Mouse (Mus musculus) gastrocnemius, postnatal 25 days (tissue): ENCODE results near the gene Prim2. TPM values are rescaled to one million over a fixed set of nuclear protein-coding genes. Genes with fewer than 3 reads are reported as not detected.
"Not testable (repeated sequence)": the region's sequence is repeated elsewhere in the genome, so short reads cannot be mapped to it uniquely, and the experiment has no call there.

ENCODE experiments used
- DNase-seq: peaks from one replicate; pipeline ENCODE4 v3.0.0; 2022
- total RNA-seq, 2 experiments: library from RNA; stranded (reverse); gene quantifications; 1 replicate in 1 of 2; 2 replicates in 1 of 2; pipeline ENCODE4 v1.2.3; 2021

Gene Prim2
- total RNA-seq, 2 experiments from 2014 or later, result 1.3 to 1.8 TPM

- DNase-seq, result no peak
Observed at GRCm38 (mm10) chr1:33650875-33651274, 18.7 kb downstream of the Prim2 start.

GRCm38 (mm10) chr1:33649534-33650108 is 20.0 kb downstream of the Prim2 start:
- no peak for DNase-seq

DNA sequence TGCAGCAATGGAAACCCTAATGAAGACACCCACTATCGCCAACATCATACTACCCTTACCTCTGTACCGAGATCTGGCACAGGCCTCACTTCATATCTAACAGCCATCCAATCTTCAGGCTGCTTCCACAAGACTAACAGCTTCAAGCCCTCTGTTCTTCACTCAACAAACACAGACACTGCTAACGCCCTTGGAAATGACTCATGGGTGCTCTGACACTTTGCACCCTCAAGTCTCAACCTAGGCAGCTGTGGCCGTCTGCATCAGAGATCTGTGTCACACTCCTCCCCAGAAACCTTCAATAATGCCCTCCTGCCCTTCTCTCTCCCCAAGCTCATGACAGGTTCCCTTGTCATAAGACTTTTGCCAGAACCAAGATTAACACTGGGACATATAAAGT is 20.6 kb downstream of the Prim2 start:
- DNase-seq, result no peak

GRCm38 (mm10) chr1:33647661-33648060 is 21.9 kb downstream of the Prim2 start:
- no peak for DNase-seq

- DNase-seq, result no peak
Observed at GRCm38 (mm10) chr1:33647173-33647572, 22.4 kb downstream of the Prim2 start.

DNA sequence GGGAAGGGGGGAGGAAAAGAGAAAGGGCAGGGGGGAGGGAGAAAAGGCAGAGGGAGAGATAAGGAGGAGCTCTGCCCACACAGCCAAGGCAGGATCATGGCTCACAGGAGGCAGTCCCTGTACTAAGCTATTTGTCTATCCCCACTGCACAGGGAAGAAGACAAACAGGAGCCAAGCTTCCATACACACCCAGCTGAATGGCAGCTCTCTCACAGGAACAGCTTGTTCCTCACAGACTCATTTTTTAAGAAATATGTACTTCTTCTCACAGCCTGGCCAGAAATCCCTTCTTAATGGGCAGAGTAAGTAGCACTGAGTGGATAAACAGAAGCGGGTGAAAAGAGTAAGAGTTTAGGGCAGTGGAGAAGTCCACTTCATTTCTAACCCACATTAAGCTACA is 23.9 kb downstream of the Prim2 start:
- DNase-seq, result peak; percentile 39

- DNase-seq, result no peak
Observed at GRCm38 (mm10) chr1:33641139-33641538, 28.5 kb downstream of the Prim2 start.

DNA sequence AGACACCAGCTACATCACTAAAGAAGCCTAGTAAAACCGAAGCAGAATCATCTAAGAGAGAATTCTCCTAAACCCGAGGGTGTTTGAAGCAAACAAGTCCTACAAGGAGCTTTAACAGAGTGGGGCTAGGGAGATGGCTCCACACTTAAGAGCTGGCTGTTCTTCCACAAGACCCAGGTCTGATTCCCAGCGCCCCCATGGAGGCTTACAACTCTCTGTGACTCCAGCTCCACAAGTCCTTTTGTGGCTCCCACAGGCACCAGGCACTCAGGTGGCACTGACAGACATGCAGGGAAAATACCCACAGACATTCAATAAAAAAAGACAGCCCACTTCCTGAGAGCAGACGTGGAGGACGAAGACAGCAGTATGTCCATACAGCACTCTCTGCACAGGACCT is 29.5 kb downstream of the Prim2 start:
- DNase-seq, result no peak

DNA sequence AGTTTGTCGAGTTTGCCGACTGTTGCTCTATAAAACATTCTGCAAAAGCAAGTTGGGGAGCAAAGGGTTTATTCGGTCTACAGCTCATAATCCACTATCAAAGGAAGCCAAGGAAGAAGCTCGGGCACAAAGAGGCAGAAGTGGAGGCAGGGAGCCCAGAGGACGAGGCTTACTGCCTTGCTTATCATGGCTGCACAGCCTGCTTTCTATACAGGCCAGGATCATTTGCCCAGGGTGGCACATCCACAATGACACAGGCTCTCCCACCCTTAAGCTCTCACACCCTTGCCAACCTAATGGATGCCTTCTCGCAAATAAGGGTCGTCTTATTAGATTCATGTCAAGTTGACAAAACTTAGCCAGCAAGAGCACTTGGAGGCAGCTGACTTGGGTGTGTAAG is 30.4 kb downstream of the Prim2 start:
- no peak for DNase-seq

DNA sequence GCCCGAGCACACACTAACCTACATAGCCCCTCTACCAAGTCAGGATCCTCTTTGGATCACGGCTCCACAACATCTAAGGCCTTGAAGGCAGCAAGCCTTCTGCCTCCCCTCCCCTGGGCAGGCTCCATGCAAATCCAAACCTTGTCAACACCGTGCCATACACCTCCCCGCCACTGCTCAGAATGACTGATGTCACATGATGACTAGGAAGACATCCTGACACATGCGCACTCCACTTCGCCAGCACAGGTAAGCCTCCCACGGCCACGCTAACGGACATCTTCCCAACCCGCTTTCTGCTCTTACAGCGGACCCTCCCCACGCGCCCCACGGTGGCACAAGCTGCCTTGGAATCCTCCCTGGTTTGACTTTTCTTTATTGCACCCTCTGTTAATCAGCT is 31.8 kb downstream of the Prim2 start:
- no peak for DNase-seq

DNA sequence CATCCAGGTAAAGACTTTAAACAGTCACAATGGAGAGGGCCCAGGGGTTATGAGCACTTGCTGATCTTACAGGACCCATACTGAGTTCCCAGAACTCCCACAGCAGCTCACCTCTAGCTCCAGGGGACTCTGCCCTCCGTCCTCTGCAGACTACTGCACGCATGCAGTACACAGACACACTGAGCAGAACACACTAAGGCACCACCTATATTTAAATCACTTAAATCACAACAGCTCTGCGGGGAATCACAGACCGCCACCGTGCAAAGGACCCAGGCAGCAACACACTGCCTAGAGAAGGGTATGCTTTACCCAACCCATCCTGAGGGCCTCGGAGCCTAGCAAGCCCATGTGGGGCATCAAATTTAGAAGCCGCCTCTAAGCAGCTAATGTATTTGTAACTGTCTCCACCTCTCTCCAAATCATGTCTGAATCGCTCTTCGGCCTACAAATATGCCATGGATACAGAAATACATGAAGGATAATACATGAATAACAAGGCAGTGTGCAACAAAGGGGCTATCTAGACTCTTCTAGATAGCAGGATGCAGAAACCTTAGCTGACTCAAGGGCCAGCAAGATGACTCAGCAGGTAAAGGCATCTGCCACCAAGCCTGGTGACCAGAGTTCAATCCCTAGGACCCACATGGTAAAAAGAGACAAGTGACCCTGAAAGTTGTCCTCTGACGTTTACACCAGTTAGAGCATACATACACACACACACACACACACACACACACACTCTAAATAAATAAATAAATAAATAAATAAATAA is 33.0 kb downstream of the Prim2 start:
- DNase-seq, result no peak

- not testable (repeated sequence) for DNase-seq
Observed at GRCm38 (mm10) chr1:33631002-33631618, 38.5 kb downstream of the Prim2 start.

- no peak for DNase-seq
Observed at GRCm38 (mm10) chr1:33627803-33628202, 41.8 kb downstream of the Prim2 start.

DNA sequence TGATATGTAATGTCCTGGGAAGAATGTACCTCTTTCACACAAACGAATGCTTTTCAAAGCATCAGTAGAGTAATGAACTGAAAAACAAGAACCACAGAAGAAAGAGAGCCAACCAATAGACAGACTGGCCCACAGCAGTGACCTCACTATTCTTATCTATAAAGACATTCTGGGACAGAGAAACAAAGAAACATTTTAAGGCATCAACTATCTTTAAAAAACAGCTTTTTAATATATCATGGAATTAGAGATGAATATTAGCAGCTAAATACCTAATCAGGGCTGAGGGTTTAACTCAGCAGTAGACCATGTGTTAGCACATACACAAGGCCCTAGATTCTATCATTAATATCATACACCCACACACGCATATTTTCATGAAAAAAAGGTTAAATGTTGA is 42.5 kb downstream of the Prim2 start:
- DNase-seq, result no peak

DNA sequence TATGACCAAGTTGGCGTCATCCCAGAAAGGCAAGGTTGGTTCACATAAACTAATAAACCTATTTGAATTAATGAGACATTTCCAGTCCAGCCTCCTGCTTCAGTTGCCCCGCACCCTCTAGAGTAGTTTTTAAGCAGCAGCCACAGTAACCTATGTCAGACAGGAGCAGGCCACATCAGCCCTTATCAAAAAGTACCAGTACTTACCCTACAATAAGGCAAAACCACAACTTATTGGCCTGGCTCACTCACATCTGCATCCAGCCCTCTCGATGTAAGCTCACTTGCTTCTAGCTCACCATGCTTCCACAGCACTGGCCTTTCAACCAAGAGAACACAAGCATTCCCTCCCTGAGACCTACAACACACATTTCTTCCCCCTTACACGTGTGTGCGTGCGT is 44.7 kb downstream of the Prim2 start:
- no peak for DNase-seq

DNA sequence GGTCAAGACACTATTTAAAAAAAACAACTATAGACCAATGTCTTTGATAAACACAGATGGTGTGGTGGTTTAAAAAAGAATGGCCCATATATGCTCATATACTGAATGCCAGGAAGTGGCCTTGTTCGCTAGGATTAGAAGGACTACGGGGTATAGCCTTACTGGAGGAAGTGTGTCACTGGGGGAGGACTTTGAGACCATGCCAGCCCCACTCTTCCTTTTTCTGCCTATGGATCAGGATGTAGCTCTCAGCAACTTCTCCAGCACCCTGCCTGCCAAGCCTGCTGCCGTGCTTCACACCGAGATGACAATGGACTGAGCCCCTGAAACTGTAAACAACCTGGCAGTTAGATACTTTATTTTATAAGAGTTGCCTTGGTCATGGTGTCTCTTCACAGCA is 45.2 kb downstream of the Prim2 start:
- DNase-seq, result no peak

- no peak for DNase-seq
Observed at GRCm38 (mm10) chr1:33621791-33622190, 47.8 kb downstream of the Prim2 start.

DNA sequence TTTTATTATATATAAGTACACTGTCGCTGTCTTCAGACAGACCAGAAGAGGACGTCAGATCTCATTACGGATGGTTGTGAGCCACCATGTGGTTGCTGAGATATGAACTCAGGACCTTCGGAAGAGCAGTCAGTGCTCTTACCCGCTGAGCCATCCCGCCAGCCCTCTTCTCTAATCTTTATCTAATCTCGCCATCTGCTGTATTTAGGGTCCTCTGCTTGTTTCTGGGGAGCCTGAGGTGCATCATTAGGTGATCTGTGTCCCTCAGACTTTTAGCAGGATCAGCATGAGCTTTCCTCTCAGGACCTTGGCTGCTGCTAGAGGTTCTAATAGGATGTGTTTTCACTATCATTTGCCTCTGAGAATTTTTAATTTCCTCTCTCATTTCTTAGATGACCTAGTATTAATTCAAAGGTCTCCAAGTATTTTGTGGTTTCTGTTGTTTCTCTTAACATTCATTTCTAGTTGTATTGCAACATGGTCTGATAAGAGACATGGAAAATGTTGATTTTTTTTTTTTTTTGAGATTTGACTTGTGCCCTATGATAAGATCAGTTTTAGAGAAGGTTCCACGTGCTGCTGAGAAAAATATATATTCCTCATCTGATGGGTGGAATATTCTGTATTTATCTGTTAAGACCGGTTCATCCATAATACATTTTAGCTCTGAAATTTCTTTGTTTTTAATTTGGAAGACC is 49.4 kb downstream of the Prim2 start:
- DNase-seq, result no peak

GRCm38 (mm10) chr1:33616642-33617041 is 53.0 kb downstream of the Prim2 start:
- not testable (repeated sequence) for DNase-seq

DNA sequence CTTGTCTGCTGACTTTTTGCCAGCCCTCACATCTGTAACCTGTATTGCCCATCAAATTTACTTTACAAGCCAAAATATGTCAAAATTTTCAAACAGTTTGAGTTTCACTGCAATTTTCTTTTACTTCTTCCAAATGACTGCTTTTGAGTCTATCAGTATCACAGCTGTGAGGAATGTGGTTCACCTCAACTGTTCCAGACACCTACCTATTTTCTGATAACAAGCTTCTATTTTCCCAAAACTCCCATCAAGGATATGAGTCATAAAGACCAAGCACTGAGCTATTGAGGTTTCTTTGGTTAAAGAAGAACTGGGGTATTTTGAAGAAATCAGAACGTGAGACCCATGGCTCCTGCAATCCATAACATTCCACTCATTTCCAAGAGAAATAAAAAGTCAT is 57.5 kb downstream of the Prim2 start:
- DNase-seq, result no peak

DNA sequence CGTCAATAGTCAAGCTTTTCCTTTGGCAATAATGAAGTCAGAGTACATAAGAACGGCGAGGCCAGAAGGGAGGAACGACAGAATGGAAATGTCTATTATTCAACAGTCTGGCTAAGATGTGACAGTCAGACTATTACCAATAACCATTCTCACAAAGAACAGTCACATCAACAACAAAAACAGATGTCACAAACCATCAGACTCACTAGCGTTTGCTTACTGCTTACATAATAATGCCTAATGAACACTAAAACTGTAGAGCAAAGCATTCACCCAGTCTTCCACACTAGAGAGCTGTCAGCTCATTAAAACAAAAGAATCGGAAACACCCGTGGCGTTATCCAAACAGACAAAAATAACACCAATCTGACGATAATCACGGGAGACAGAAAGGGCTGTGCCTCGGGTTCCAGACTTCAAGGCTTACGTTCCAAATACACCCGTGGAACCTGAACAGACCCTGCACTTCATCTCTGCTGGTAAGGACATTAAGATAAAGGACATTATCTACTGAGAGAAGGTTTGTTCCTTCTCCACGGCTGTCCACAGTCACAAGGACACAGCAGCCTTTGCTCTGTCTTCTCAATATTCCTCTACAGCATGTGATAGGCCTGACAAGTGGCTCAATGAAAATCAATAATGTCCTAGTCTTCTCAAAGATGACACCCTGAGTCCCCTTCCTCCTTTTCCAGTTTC is 59.4 kb downstream of the Prim2 start:
- no peak for DNase-seq

DNA sequence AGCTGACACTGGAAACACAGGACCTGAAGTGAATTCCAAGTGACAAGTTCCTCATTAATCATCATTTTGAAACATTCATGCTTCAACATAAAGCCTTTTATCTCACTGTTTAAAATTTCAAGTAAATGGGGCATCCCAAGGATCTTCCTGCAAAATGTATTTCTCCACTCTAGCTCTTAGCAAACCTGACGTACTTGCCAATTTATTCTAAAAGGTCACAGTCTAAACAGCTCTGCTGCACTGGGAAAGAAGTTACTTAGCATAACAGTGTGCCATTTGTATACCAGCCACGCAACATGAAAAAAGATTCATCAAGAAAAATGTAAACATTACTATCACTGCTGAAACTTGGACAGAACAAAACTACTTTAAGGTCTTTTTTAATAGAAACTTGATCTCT is 61.5 kb downstream of the Prim2 start:
- no peak for DNase-seq
